Mouse (Mus musculus) embryonic fibroblast, embryonic 13.5 days (primary cell): ENCODE measurements around the gene Tex36.

Source experiments
- CTCF ChIP-seq: IDR thresholded peaks from 2 replicates; pipeline ENCODE4 v1.5.1; 2011; ENCODE audit warnings: mild to moderate bottlenecking, control low read depth, low read length, moderate library complexity, borderline replicate concordance; ENCODE audit not compliant: insufficient read depth
- POLR2A ChIP-seq: IDR thresholded peaks from 2 replicates; pipeline ENCODE4 v1.6.1; 2011; ENCODE audit warnings: low read depth, mild to moderate bottlenecking, control low read depth, low read length, moderate library complexity

- TF ChIP-seq POLR2A, result no peak
- TF ChIP-seq CTCF, result no peak
Observed at GRCm38 (mm10) chr7:133571927-133572326, 30.0 kb downstream of the Tex36 start.
